8 mouse cellular contexts compared by ENCODE assay signal in the genomic region with DNA sequence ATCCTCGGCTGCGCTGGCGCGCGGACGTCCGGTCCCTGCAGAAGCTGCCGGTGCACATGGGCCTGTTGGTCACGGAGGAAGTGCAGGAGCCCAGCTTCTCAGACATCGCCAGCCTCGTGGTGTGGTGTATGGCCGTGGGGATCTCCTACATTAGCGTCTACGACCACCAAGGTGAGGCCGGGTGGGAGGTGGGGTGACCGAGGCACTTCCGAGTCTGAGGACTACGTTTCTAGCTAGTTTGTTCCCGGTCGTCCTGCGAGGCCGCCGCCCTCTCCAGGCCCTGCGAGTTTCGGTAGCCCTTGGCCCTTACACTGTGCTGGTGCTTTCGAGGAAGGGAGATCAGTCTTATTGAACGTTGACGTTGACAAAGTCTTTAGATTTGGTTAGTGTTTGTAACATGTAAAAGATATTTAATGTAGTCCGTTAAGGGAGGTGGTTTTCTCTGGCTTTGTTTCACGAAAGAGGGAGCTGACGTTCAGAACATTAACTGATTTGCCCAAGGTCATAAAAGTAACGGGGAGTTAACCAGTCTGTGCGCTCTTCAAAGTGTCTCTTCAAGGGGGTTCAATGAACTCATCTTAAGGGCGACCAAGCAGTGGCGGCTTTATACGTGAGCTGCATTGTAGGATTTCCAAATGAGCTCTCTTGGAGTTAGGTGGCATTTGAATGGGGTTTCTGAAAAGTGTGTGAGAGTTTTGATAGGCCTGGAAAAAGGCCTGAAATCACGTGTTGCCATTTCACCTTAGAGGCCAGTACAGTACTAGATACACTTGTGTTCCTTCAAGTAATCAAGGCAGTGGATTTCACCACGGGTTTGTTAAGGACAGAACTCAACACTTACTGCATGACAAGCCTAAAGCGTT. TPM values are rescaled to one million over a fixed set of nuclear protein-coding genes. Genes with fewer than 3 reads are reported as not detected.
DNase-seq lines count a peak whose midpoint lies in the region; ATAC-seq and TF ChIP-seq lines count a peak whose summit lies in the region.

No protein-coding gene starts in this region.

- no peak for DNase-seq in frontal cortex, postnatal 14 days (ENCODE audit: low spot score in 2 of 2)
- DNase-seq in G1E (ENCODE audit: low spot score) = peak; percentile 1
- peak; percentile 24 for DNase-seq in hindlimb bud, embryonic 11.5 days (ENCODE audit: extremely low spot score, low read depth, low spot score)
- no peak for DNase-seq in gastrocnemius, postnatal 25 days
- DNase-seq in thymus, postnatal 4 days = no peak

- peaks cover 16% of the 10 kb centered on the region for H3K4me1 ChIP-seq in G1E (ENCODE audit: insufficient read depth, low read depth, low read length)
- peaks cover 15% of the 10 kb centered on the region for H3K4me1 ChIP-seq in embryonic fibroblast, embryonic 13.5 days (ENCODE audit: control insufficient read depth, insufficient read depth, low read length)
- H3K4me1 ChIP-seq in midbrain, embryonic 12.5 days = peaks cover 20% of the 10 kb centered on the region

- H3K27ac ChIP-seq in embryonic fibroblast, embryonic 13.5 days (ENCODE audit: insufficient read depth, low read length) = peak overlapping the region; percentile 72
- peak overlapping the region; percentile 91 for H3K27ac ChIP-seq in midbrain, embryonic 12.5 days (replicated peaks)

- H3K4me3 ChIP-seq in G1E (ENCODE audit: low read depth, low read length) = peak overlapping the region; percentile 93
- H3K4me3 ChIP-seq in embryonic fibroblast, embryonic 13.5 days (ENCODE audit: insufficient read depth, low read length) = peak overlapping the region; percentile 95
- peak overlapping the region; percentile 96 for H3K4me3 ChIP-seq in midbrain, embryonic 12.5 days

- H3K4me2 ChIP-seq in midbrain, embryonic 12.5 days (replicated peaks) = peak overlapping the region; percentile 73

- H3K36me3 ChIP-seq in G1E (replicated peaks) = peaks cover 11% of the 10 kb centered on the region
- H3K36me3 ChIP-seq in midbrain, embryonic 12.5 days = no peaks in the 10 kb centered on the region

- H3K9me3 ChIP-seq in G1E (replicated peaks) = no peaks in the 10 kb centered on the region
- H3K9me3 ChIP-seq in midbrain, embryonic 12.5 days = no peaks in the 10 kb centered on the region

- no peak for TF ChIP-seq CTCF in G1E (IDR thresholded peaks at IDR 0.05; ENCODE audit: low read depth, low read length)
- no peak for TF ChIP-seq CTCF in embryonic fibroblast, embryonic 13.5 days (IDR thresholded peaks at IDR 0.05; ENCODE audit: borderline replicate concordance, insufficient read depth, low read length)

- peak overlapping the region; percentile 92 for H3K9ac ChIP-seq in midbrain, embryonic 12.5 days (replicated peaks)

- WGBS in midbrain, embryonic 12.5 days = 3% methylated on average over 39 of the region's 39 CpGs

- ATAC-seq in frontal cortex, adult (ENCODE audit: low TSS enrichment) = peak; percentile 34
- no peak for ATAC-seq in G1E (ENCODE audit: extremely low read depth, insufficient number of reproducible peaks, low FRiP score, poor library complexity, severe bottlenecking)
- ATAC-seq in midbrain, embryonic 12.5 days (ENCODE audit: low FRiP score, low read depth) = peak; percentile 53

- H3K27me3 ChIP-seq in G1E (ENCODE audit: insufficient read depth, low read length) = no peaks in the 10 kb centered on the region
- H3K27me3 ChIP-seq in midbrain, embryonic 12.5 days = no peaks in the 10 kb centered on the region

- TF ChIP-seq POLR2A in embryonic fibroblast, embryonic 13.5 days (IDR thresholded peaks at IDR 0.05; ENCODE audit: low read depth, low read length) = no peak; the same call in 1 of the 2 replicates

RNA-seq across cellular contexts. Expression of a gene that starts 0.9 kb away (rescaled TPM):
- total RNA-seq in G1E (2014; fragmentation: Nextera tagmentation) (8.3 and 12.0 TPM in 2 replicates), G1E (2017) (10.2 and 12.7 TPM in 2 replicates)
- 7.6 and 9.0 TPM in 2 replicates for polyA plus RNA-seq in G1E (2012)
- polyA plus RNA-seq in embryonic fibroblast, embryonic 13.5 days (2011; ENCODE audit: insufficient read length, low read depth, missing spikeins) = 74.9 and 81.5 TPM in 2 replicates
- 18.8 and 19.8 TPM in 2 replicates for polyA plus RNA-seq in midbrain, embryonic 12.5 days (2016; fragmentation: Nextera tagmentation; extraction: Ambion mirVana)
- 10 to 100 TPM; 18.1 to 18.6 TPM for total RNA-seq in gastrocnemius, postnatal 25 days (2021)

RNA-seq across cellular contexts. Expression of a gene that starts 29.5 kb away (rescaled TPM):
- total RNA-seq in G1E (2014; fragmentation: Nextera tagmentation) = not detected in 2 replicates
- not detected in 2 replicates for total RNA-seq in G1E (2017)
- not detected in 2 replicates for polyA plus RNA-seq in G1E (2012)
- not detected in 2 replicates for polyA plus RNA-seq in embryonic fibroblast, embryonic 13.5 days (2011; ENCODE audit: insufficient read length, low read depth, missing spikeins)
- polyA plus RNA-seq in midbrain, embryonic 12.5 days (2016; fragmentation: Nextera tagmentation; extraction: Ambion mirVana) = not detected in 2 replicates
- total RNA-seq in gastrocnemius, postnatal 25 days (2021) = under 1 TPM; 0.15 to 0.19 TPM

RNA-seq across cellular contexts. Expression of a gene that starts 36.3 kb away (rescaled TPM):
- 15.0 and 16.8 TPM in 2 replicates for total RNA-seq in G1E (2014; fragmentation: Nextera tagmentation)
- total RNA-seq in G1E (2017) = 8.9 and 14.1 TPM in 2 replicates
- polyA plus RNA-seq in G1E (2012) = 1.5 and 1.9 TPM in 2 replicates
- 31.2 and 31.6 TPM in 2 replicates for polyA plus RNA-seq in embryonic fibroblast, embryonic 13.5 days (2011; ENCODE audit: insufficient read length, low read depth, missing spikeins)
- 25.2 and 26.9 TPM in 2 replicates for polyA plus RNA-seq in midbrain, embryonic 12.5 days (2016; fragmentation: Nextera tagmentation; extraction: Ambion mirVana)
- 1 to 10 TPM; 8.0 to 8.4 TPM for total RNA-seq in gastrocnemius, postnatal 25 days (2021)

RNA-seq across cellular contexts. Expression of a gene that starts 59.7 kb away (rescaled TPM):
- total RNA-seq in G1E (2014; fragmentation: Nextera tagmentation) (not detected in 2 replicates), G1E (2017) (not detected in 2 replicates)
- polyA plus RNA-seq in G1E (2012) = not detected in 2 replicates
- polyA plus RNA-seq in embryonic fibroblast, embryonic 13.5 days (2011; ENCODE audit: insufficient read length, low read depth, missing spikeins) = not detected in 2 replicates
- not detected in 2 replicates for polyA plus RNA-seq in midbrain, embryonic 12.5 days (2016; fragmentation: Nextera tagmentation; extraction: Ambion mirVana)
- not detected for total RNA-seq in gastrocnemius, postnatal 25 days (2021)

Comparison
In these comparisons a context has a peak if more than half of its experiments do, and no peak if none do; other contexts are left out.
1. DNase-seq: peak in G1E (single experiment) and hindlimb bud, embryonic 11.5 days (single experiment); none in frontal cortex, postnatal 14 days (0 of 2), gastrocnemius, postnatal 25 days (single experiment) and thymus, postnatal 4 days (single experiment).
2. Peak in every context shown above with its lines, with median percentiles within 50 percentile points of each other: H3K4me3 ChIP-seq.